Mouse (Mus musculus) heart, adult 2 months (tissue): ENCODE measurements around the gene Acbd7. TPM values are rescaled to one million over a fixed set of nuclear protein-coding genes. Genes with fewer than 3 reads are reported as not detected.

Experiments used
- DNase-seq, 2 experiments: peaks; one replicate each; pipeline ENCODE4 v3.0.0; 2021
- H3K27ac ChIP-seq: fragments of 200-600 bp; 2 replicates; pipeline ENCODE4 v1.8.1; 2022
- H3K27me3 ChIP-seq: fragments of 200-500 bp; 2 replicates; pipeline ENCODE4 v1.6.1; 2012; ENCODE audit warnings: mild to moderate bottlenecking, low read length, inconsistent platforms, mixed read lengths; ENCODE audit not compliant: control insufficient read depth, insufficient read depth
- H3K36me3 ChIP-seq: fragments of 200-500 bp; 2 replicates; pipeline ENCODE4 v1.6.1; 2012; ENCODE audit warnings: low read length, inconsistent platforms; ENCODE audit not compliant: control insufficient read depth, insufficient read depth
- H3K4me1 ChIP-seq: fragments of 200-500 bp; 2 replicates; pipeline ENCODE4 v1.6.1; 2011; ENCODE audit warnings: low read length; ENCODE audit not compliant: control insufficient read depth, insufficient read depth
- H3K4me3 ChIP-seq: fragments of 200-600 bp; 2 replicates; pipeline ENCODE4 v1.8.1; 2022
- H3K79me2 ChIP-seq: fragments of 200-500 bp; replicated peaks from 2 replicates; pipeline ENCODE4 v1.6.1; 2012; ENCODE audit warnings: mild to moderate bottlenecking, inconsistent platforms, low read length, moderate library complexity, mixed read lengths; ENCODE audit not compliant: control insufficient read depth, insufficient read depth
- H3K9ac ChIP-seq: fragments of 200-500 bp; 2 replicates; pipeline ENCODE4 v1.6.1; 2012; ENCODE audit warnings: low read depth, mild to moderate bottlenecking, control low read depth, inconsistent platforms, low read length, mixed read lengths
- CTCF ChIP-seq: fragments of 200-600 bp; IDR thresholded peaks from 2 replicates; pipeline ENCODE4 v1.8.1; 2022; ENCODE audit warnings: antibody characterized with exemption, mild to moderate bottlenecking, moderate library complexity
- EP300 ChIP-seq: fragments of 200-500 bp; IDR thresholded peaks from 2 replicates; pipeline ENCODE4 v1.6.1; 2011; ENCODE audit warnings: low read depth, low read length, control low read depth; ENCODE audit not compliant: insufficient read depth
- POLR2A ChIP-seq: fragments of 200-500 bp; IDR thresholded peaks from 2 replicates; pipeline ENCODE4 v1.6.1; 2011; ENCODE audit warnings: mild to moderate bottlenecking, low read depth, low read length, control low read depth; ENCODE audit not compliant: insufficient read depth
- WGBS: fragments of 180-500 bp; shearing (Covaris S2); methylation state at CpG from one replicate; pipeline ENCODE4 v1.1.7; 2018; 5-methylcytosine and 5-hydroxymethylcytosine counted together
- intact Hi-C: fragments of 180-260 bp; cut with DNase I; formaldehyde crosslinking; loops from one replicate; pipeline ENCODE4 v1.15.1; 2025
- polyA plus RNA-seq: library from polyadenylated mRNA; depleted of rRNA; stranded (reverse); fragments of >200 nt; gene quantifications from 2 replicates; pipeline ENCODE4 v1.2.3, GENCODE M21; 2012; rRNA removed
- total RNA-seq, 2 experiments: library from RNA; stranded (reverse); gene quantifications; 2 replicates each; pipeline ENCODE4 v1.2.3; 2021

The Acbd7 gene
- total and polyA plus RNA-seq, 3 experiments: 1.1 to 1.7 TPM; not detected in 1

- Histone ChIP-seq H3K27ac (no peak overlapping the region), H3K36me3 (no peaks in the 10 kb centered on the region), H3K4me3 (no peak overlapping the region), H3K27me3 (no peaks in the 10 kb centered on the region), H3K9ac (no peak overlapping the region), H3K4me1 (no peaks in the 10 kb centered on the region), H3K79me2 (no peaks in the 10 kb centered on the region)
- no peak for DNase-seq
- 77% methylated on average over 3 of the region's 3 CpGs for WGBS
- TF ChIP-seq POLR2A (no peak), EP300 (no peak), CTCF (no peak)
- intact Hi-C loops: no loop called here
These were observed 20.3 kb downstream of the Acbd7 start for GRCm38 (mm10) chr2:3356311-3356710.

GRCm38 (mm10) chr2:3357887-3358286 is 21.9 kb downstream of the Acbd7 start:
- H3K9ac ChIP-seq: no peak overlapping the region
- no peaks in the 10 kb centered on the region for H3K27me3 ChIP-seq
- no peak for DNase-seq
- H3K36me3 ChIP-seq: no peaks in the 10 kb centered on the region
- intact Hi-C loops: no loop called here
- TF ChIP-seq POLR2A: no peak
- TF ChIP-seq EP300: no peak
- TF ChIP-seq CTCF: no peak
- H3K4me1 ChIP-seq: no peaks in the 10 kb centered on the region
- no peak overlapping the region for H3K27ac ChIP-seq
- WGBS: 66% methylated on average over 3 of the region's 3 CpGs
- no peaks in the 10 kb centered on the region for H3K79me2 ChIP-seq
- H3K4me3 ChIP-seq: no peak overlapping the region

- H3K4me1 ChIP-seq: no peaks in the 10 kb centered on the region
- H3K9ac ChIP-seq: no peak overlapping the region
- no peak for DNase-seq
- intact Hi-C loops: no loop called here
- H3K27me3 ChIP-seq: no peaks in the 10 kb centered on the region
- no peak overlapping the region for H3K4me3 ChIP-seq
- WGBS: 74% methylated on average over 3 of the region's 3 CpGs
- no peaks in the 10 kb centered on the region for H3K36me3 ChIP-seq
- H3K27ac ChIP-seq: no peak overlapping the region
- TF ChIP-seq EP300: no peak
- no peak for TF ChIP-seq CTCF
- no peak for TF ChIP-seq POLR2A
- H3K79me2 ChIP-seq: no peaks in the 10 kb centered on the region
These were observed 25.1 kb downstream of the Acbd7 start for GRCm38 (mm10) chr2:3361067-3361466.

GRCm38 (mm10) chr2:3365127-3365526 is 29.2 kb downstream of the Acbd7 start:
- H3K27ac ChIP-seq: no peak overlapping the region
- no peaks in the 10 kb centered on the region for H3K4me1 ChIP-seq
- no peaks in the 10 kb centered on the region for H3K79me2 ChIP-seq
- TF ChIP-seq CTCF (no peak), POLR2A (no peak), EP300 (no peak)
- no peaks in the 10 kb centered on the region for H3K36me3 ChIP-seq
- 68% methylated on average over 4 of the region's 4 CpGs for WGBS
- H3K4me3 ChIP-seq: no peak overlapping the region
- H3K27me3 ChIP-seq: no peaks in the 10 kb centered on the region
- no peak overlapping the region for H3K9ac ChIP-seq
- intact Hi-C loops: no loop called here
- no peak for DNase-seq

- intact Hi-C loops: no loop called here
- WGBS: 77% methylated on average over 6 of the region's 6 CpGs
- Histone ChIP-seq H3K4me1 (no peaks in the 10 kb centered on the region), H3K27me3 (peaks cover 2% of the 10 kb centered on the region; the same call in 1 of the 2 replicates), H3K36me3 (no peaks in the 10 kb centered on the region), H3K4me3 (no peak overlapping the region), H3K27ac (no peak overlapping the region), H3K9ac (no peak overlapping the region), H3K79me2 (no peaks in the 10 kb centered on the region)
- no peak for DNase-seq
- no peak for TF ChIP-seq CTCF
- no peak for TF ChIP-seq EP300
- no peak for TF ChIP-seq POLR2A
These were observed 51.3 kb downstream of the Acbd7 start for GRCm38 (mm10) chr2:3387105-3387860.

Other genes with a start within 250 kb of the Acbd7 start
- 10 to 100 TPM; 14.1 to 14.3 TPM for gene Fam171a1, start 221.9 kb upstream of the Acbd7 start, total RNA-seq
- gene Fam171a1, start 221.9 kb upstream of the Acbd7 start, polyA plus RNA-seq: 10.8 and 19.2 TPM in 2 replicates
- 10 to 100 TPM in 1 of 2 experiments, 1 to 10 TPM in 1; 7.8 to 10.4 TPM for gene Nmt2, start 52.0 kb upstream of the Acbd7 start, total RNA-seq
- gene Nmt2, start 52.0 kb upstream of the Acbd7 start, polyA plus RNA-seq: 3.7 and 5.6 TPM in 2 replicates
- gene Rpp38, start 3.5 kb upstream of the Acbd7 start, total RNA-seq: 1 to 10 TPM; 4.3 to 5.8 TPM
- 2.8 and 5.4 TPM in 2 replicates for gene Rpp38, start 3.5 kb upstream of the Acbd7 start, polyA plus RNA-seq
- not detected for gene Olah, start 61.0 kb downstream of the Acbd7 start, total RNA-seq
- not detected in 2 replicates for gene Olah, start 61.0 kb downstream of the Acbd7 start, polyA plus RNA-seq
- 1 to 10 TPM; 1.9 to 2.4 TPM for gene Meig1, start 86.5 kb downstream of the Acbd7 start, total RNA-seq
- gene Meig1, start 86.5 kb downstream of the Acbd7 start, polyA plus RNA-seq: 1.0 and 1.8 TPM in 2 replicates
- 1 to 10 TPM; 2.1 to 2.7 TPM for gene Dclre1c, start 88.0 kb downstream of the Acbd7 start, total RNA-seq
- 2.1 and 5.1 TPM in 2 replicates for gene Dclre1c, start 88.0 kb downstream of the Acbd7 start, polyA plus RNA-seq
- gene Suv39h2, start 138.9 kb downstream of the Acbd7 start, total RNA-seq: under 1 TPM; 0.50 to 0.96 TPM
- gene Suv39h2, start 138.9 kb downstream of the Acbd7 start, polyA plus RNA-seq: 0.23 and 0.73 TPM in 2 replicates
- 1 to 10 TPM in 1 of 2 experiments, under 1 TPM in 1; 0.91 to 1.0 TPM for gene Gm45902, start 176.6 kb downstream of the Acbd7 start, total RNA-seq
- 0.61 and 1.2 TPM in 2 replicates for gene Gm45902, start 176.6 kb downstream of the Acbd7 start, polyA plus RNA-seq
- gene Hspa14, start 176.6 kb downstream of the Acbd7 start, total RNA-seq: 10 to 100 TPM; 21.5 to 22.7 TPM
- 16.9 and 21.5 TPM in 2 replicates for gene Hspa14, start 176.6 kb downstream of the Acbd7 start, polyA plus RNA-seq
- 10 to 100 TPM; 22.1 to 30.8 TPM for gene Cdnf, start 176.9 kb downstream of the Acbd7 start, total RNA-seq
- gene Cdnf, start 176.9 kb downstream of the Acbd7 start, polyA plus RNA-seq: 7.0 and 15.3 TPM in 2 replicates
- gene Fam107b, start 234.3 kb downstream of the Acbd7 start, total RNA-seq: 10 to 100 TPM in 1 of 2 experiments, 1 to 10 TPM in 1; 5.5 to 10.1 TPM
- gene Fam107b, start 234.3 kb downstream of the Acbd7 start, polyA plus RNA-seq: 3.2 and 4.7 TPM in 2 replicates